Mouse (Mus musculus) spleen, adult 18-20 months (tissue): Measurements from ENCODE around the gene Rchy1.

ENCODE experiments used
- DNase-seq, 2 experiments: peaks; one replicate each; pipeline ENCODE4 v3.0.0; 2022; ENCODE audit warnings: mixed read lengths in 2 of 2

Gene Rchy1

DNA sequence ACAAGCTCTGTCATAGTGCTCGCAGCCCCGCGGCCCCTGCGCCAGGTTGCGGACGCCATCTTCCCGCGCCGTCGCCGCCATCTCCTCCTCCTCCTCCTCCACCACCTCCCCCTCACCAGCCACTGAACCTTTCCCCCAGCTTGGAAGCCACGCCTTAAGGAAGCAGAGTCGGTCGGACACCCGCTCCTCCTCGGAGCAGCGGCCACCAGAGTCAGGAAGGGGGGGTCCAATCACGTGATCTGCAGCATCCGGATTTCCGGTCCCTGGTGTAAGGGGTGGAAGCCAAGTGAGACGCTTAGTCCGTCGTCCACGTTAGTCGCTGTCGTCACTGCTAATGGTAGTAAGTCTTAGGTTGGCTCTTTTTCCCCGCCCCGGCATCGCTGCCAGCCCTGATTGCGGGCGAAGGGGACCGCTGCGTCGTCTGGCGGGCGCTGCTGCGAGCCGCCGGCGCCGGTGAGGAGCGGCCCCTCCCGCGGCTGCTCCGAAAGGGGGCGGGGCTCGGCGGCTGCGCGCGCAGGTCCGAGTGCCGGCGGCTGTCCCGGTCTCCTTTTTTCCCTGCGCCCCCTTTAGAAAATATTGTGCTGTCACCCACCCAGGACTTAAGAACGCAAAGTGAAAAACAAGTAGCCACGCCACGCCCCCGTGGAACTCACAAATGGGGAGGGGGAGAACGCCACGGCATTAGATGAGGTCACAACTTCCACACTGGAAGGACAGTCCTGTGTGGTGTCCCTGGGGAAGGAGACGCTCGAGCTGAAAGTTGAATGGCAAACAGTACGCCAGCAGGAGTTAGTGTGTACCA lies at the start of gene Rchy1:
Rchy1 (minus strand) TSS at position 430 of the 802 bp plus-strand sequence.
- peak; percentile 89 to 91 for DNase-seq

DNA sequence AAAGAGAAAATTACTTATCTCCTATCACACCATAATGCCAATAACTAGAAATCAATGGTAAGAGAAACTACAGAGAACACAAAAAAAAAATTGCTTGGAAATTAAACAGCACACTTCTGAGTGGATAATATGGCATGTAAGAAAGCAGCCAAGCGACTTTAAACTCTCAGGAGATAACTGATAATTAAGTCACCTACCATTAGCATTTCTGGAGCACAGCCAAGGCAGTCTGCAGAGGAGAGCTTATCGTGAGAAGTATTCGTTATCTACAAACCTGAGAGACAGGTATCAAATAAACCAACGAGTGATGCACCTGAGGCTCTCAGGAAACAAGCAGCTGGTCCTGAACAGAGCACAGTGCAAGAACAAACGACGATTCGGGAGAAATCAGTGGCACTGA lies 48.9 kb upstream of the Rchy1 start:
- DNase-seq: no peak

DNA sequence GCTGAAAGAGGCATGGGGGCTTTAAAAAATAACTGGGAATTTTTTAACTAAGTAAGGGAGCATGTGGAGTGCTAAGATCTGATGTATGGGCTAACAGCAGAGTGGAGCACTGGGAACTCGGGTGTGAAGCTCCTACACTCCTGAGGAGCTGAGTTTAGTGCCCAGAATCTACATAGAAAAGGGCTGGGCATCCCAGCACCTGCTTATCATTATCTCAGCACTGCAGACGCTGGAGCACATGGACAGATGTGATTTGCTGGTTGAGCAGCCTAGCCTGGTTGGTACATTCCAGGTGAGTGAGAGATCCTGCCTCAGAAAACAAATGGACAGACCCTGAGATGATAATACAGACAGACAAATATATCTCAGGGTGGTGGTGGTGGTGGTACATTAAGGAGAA lies 47.0 kb upstream of the Rchy1 start:
- no peak for DNase-seq

DNA sequence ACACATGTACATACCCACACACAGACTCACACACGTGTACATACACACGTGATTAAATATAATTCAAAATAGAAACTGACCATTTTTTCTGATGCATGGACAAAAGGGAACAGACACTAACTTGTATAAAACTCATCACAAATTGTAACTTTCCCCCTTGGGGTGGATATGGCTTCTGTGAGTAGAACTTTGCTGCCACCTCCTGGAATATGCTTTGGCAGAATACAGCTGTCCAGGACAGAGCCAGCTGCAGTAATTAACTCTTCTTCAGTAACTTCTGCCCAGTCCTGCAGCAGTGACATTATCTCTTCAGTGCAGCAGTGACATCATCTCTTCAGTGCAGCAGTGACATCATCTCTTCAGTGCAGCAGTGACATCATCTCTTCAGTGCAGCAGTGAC lies 40.1 kb upstream of the Rchy1 start:
- DNase-seq: peak in 1 of 2 experiments; percentile 39

DNA sequence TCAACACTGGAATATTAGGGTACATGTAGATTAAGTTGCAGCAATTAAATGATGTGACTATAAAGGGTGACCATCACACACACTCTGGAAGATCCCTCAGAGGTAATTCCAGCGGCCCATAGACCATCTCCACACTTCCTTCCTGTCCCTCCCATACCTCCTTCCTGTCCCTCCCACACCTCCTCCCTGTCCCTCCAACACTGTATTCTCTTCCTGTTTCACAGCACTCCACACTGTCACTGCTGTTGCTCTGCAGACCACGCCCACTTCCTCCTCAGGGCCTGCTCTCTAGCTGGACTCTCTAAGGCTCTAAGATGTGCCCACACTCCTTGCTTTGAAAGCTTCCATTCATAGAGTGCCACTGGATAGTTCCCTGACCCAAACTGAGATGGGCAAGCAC lies 37.9 kb upstream of the Rchy1 start:
- DNase-seq: peak; percentile 53 to 54

DNA sequence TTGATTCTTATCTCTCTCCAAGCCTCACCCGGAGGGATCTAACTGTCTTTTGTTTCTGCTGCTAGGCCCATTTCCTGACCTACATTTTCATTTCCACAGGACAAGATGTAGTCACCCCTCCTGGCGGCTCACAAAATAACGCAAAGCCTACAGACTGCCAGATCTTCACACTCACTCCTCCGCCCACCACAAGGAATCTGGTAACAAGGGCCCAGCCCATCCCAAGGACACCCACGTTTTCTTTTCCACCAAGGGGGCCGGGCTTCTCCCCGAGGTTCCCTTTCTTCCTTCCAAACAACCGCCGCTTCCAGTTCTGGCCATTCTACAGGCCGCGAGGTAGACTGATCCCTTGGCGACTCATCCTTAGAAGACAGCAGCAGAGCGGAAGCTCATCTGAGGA lies 31.7 kb upstream of the Rchy1 start:
- DNase-seq: no peak

DNA sequence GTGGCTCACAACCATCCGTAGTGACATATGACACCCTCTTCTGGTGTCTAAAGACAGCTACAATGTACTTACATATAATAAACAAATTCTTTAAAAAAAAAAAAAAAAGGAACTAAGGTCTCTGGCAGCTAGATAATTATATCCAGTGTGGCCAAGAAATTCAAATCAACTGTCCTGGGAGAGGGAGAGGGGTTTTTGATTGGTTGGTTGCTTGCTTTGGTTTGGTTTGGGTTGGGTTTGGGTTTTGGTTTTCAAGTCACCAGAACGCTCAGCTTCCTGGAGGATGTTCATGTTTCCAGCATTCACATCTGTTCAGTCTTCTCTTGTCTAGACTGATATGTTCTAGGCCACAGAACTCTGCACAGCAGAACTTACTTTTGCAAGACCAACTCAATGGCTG lies 30.2 kb upstream of the Rchy1 start:
- no peak for DNase-seq

DNA sequence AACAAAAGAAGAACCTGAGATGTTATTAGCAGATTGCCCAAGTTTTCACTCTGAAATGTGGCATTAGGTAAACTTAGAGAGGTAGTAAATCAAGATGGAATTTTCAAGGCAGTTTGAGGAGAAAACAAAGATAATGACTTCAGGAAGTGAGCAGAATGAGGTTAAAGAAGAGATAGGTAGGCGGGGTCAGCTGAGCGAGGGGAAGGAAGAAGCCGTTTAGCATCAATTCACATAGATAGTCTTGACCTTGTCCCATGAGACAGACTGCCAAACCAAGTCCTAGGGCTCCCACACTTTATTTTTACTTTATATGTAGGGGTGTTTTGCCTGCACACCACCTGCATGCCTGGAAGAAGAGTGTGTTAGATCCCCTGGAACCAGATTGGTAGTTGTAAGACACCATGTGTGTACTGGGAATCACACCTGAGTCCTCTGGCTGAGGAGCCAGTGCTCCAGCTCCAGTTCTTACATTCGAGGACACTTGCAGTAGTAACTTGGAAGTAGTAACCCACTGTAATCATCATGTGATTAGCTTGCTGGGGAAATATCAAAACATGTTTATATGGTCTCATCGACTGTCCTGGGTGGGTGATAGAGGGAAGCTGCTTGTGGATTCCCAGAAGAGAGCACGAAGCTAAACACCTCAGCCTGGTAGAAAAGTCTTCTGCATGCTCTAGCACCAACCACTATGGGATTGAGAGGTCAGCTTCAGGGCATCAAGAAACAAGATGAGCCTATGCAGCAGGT lies 28.5 kb upstream of the Rchy1 start:
- DNase-seq: peak in 1 of 2 experiments; percentile 45

DNA sequence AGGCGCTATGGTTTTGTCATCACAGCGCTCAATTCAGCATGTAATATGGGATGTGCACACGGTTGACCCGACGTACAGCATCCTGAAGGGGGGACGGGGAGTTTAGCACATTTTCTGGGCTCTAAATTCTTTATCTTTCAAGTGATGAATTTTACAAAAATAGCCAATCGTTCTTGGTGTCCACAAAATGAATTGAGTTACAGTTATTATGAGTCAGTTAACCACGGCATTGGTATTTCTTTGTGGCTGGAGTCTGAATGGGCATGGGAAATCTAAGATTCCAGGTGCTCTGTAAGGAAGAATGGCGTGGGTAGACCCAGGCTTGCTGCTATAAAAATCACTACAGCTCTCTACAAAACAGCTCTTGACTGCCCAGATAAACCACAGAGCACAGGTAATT lies 26.4 kb upstream of the Rchy1 start:
- DNase-seq: no peak

DNA sequence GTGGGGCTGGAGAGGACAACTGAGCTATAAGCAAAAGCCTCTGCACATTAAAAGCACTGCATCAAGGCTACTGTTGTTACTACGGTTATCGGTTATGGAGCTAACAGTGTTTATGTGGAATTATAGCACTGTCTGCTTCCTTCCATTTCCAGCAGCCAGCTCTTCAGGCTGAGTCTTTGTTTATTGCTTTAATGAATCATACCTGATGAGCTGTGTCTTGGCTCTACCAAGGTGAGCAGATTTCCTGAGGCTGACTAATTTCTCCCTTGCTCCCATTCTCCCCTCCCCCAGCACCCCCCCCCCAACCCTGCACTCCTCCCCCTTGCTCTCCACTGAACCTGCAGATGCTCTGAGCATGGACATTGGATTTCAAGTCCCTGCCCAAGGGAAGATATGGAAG lies 24.9 kb upstream of the Rchy1 start:
- DNase-seq: no peak

DNA sequence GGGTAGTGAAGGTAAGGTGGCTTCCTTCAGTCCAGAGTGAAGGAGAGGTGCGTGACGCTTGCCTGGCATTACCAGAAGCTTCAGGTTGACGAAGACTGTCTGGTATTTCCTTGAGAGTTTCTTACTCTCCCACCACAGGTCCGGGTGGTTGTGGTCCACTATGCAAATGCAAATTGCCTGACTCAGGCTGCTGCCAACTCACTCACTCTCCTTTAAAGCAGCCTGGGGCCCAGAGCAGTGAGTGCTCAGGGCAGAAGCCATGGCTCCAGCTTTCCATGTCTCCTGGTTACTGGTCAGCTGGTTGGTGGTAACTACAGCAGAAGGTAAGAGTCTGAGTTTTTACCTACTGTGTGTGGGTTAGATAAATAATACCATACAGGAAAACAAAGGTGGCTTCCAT lies 24.4 kb upstream of the Rchy1 start, which contains the start of gene Odaph:
Odaph (plus strand) TSS at position 240 of the 400 bp plus-strand sequence.
- no peak for DNase-seq

DNA sequence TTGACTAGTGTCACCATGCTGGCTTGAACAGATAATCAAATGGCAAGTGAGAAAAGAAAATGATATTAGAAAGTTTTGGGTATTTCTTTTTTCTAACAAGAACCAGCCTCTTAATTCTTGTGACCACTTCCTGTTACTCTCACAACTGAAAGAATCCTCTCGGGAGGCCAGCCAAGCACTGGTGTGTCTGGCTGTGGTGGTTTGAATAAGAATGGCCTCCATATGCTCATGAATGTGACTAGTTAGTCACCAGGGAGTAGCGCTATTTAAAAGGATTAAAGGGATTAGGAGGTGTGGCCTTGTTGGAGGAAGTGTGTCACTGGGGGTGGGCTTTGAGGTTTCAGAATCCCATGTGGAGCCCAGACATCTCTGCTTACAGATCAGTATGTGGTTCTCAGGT lies 22.9 kb upstream of the Rchy1 start:
- DNase-seq: no peak

DNA sequence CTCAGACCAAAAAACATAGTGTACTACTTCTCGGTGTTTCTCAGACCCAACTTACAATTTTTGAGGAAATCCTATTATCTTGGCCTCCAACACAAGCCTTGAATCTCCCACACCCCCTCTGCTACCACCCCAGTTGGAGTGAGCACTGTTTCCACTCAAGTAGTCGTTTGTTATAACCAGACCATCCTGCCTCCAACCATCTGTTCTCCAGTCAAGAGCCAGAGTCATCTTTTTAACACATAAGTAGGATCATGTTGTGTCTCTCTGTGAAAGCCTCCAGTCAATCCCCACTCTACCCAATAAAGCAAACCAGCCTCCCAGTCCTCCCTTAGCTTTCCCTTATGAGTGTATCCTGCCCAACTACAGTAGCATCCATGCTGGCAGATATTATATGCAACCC lies 20.6 kb upstream of the Rchy1 start:
- no peak for DNase-seq

DNA sequence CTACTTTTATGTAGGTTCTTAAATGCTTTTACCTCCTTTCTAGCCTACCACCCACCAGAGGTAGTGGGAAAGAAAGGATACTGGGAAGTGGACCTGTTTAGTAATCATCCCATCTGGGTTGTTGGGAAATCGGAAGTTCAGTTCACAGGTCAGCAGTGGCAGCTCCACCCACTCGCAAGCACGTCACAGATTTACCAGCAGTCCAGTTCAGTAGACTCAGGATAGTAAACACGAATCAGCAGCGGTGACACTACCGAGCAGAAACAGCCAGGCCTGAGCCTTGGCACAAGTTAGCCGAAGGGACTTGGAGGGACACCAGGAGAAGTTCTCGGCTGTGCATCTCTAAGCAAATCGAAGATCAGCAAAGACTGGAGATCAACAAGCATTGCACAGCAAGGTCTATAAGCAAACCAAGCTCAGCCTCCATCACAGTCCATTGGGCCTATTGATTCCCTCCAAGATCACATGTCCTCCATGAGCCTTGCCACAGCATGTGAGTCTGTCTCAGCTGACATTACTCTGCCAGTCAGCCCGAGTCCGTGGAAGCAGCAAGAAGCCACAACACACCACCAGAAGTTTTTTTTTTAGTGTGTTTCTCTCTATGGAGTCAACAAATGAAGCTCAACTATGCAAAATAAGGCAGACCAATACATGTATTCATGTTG lies 18.4 kb upstream of the Rchy1 start:
- no peak for DNase-seq

DNA sequence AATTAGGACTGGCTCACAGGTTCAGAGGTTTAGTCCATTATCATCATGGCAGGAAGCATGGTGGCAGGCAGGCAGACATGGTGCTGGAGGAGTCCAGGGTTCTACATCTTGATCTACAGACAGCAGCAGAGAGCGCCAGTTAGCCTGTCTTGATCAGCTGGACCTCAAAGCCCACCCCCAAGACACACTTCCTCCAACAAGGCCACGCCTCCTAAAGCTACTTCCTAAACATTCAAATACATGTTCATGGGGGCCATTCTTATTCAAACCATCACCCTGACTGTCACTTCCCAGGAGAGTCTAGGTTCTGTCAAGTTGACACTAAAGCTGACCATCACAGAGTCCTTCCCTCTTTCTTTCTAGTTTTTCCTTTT lies 14.5 kb upstream of the Rchy1 start:
- DNase-seq: no peak

DNA sequence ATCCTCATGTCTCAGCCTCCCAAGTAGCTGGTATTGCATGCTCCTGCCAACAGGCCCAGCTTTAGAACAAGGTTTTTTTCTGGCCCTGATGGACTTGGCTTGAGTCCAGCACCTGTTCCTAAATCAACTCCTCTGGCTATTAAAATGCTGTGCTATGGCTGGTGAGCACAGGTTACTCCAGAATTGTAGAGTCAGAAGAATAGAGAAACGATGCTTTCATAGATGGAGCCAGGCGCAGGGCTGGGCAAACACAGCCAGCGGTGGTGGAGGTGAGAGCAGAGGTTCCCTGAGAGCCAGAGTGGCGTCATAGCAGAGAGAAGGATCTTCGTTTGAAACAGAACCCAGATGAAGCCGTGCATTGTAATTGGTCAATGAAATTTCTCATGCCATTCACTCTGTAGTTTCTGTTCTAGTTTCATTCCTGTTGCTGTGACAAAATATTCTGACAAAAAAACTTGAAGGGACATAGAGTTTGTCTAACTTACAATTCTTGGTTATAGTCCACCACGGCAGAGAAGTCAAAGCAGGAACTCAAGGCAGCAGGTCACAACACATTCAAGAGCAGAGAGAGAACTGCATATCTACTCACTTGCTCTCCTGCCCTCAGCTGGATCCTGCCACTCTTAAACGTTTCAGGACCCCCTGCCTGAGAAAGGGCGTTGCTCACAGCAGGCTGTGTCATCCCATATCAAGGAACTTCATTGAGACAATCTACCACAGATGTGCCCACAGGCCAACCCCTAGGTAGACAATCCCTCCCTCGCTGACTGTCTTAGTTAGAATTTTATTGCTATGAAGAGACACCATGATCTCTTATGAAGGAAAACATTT lies 13.9 kb upstream of the Rchy1 start:
- no peak for DNase-seq

DNA sequence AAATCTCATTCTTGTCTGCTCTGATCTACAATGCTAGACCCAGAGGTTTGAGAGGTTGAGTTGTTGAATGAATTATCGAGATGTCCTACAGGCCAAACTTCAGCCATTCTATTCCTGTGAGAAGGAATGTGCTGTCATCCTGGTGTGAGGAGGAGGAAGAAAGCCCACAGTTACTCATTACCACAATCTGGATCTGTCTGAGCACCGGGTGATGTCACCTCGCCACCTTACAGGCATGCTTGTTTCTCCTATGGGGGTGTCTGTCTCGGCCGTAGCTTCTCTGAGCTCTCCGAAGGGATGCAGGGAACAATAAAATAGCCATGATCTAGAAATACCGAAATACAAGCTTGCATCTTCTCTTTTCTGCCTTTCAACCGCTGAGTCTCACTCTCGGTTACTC lies 12.9 kb upstream of the Rchy1 start:
- no peak for DNase-seq

DNA sequence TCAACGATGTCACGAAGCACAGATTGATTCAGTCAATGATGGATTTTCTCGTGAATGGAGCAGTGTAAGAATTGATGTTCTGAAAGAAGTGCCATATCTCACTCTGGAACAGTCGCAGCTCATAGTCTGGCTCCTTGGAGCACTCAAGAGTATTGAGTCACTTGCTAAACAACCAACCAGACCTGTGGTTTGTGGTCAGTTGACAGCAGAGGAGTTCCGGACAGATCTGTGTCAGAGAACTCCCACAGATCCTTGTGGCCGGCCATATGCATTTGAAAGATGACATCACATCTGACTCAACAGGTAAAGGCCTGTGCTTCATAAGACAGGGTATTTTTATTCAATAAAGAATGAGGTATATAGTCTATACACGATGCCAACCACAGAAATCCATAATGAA lies 11.1 kb upstream of the Rchy1 start:
- no peak for DNase-seq

DNA sequence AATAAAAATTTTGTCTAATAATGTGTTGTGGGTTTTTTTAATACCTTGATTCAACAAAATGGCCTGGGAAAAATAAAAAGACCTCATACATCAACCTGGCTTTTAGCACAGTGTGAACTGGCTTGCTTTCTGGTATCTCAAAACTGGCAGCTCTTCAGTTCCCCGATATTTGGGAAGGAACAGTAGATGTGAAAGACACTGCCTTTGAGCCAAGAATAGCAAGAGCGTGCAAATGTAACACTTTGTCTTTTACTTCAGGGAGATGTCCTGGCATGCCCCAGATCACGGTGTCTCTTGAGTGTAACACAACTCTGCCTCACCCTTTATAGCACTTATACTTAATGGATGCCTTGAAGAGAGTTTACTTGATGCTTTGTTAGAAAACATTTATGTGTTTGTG lies 9.2 kb upstream of the Rchy1 start:
- DNase-seq: no peak

DNA sequence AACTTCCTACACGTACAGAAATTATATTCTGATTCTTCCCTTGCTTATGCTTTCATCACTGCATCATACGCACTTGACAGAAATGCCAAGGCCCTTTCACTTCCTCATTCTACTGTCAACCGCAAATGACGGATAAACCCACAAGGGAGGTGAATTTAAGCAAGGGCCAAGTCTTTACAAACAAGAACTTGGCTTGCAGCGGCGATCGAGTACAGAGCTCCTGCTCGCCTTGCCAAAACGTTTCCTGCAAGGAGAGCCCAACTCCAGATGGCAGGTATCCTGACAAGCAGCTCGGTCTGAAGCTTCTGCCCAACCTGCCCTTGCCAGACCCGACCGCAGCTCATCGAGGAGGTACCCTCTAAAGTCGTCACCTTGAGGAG lies 619 bp downstream of the Rchy1 start:
- no peak for DNase-seq

DNA sequence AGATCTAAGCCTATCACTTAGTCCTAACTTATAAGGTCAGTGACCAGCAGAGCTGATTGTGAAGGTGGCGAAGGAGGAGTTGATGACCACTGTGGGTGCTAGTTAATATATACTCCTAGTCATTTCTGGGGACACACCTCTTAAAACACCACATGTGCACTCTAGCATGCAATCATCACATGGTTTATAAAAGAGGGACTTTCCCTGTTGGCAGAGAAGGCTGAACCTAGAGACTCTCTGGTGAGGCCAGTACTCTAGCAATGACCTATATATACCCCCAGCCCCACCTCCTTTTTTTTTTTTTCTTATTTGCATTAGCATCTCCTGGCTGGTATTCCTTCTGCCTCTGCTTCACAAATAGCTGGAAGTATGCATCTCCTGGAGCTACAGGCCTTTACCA lies 1.5 kb downstream of the Rchy1 start:
- peak in 1 of 2 experiments; percentile 16 for DNase-seq

DNA sequence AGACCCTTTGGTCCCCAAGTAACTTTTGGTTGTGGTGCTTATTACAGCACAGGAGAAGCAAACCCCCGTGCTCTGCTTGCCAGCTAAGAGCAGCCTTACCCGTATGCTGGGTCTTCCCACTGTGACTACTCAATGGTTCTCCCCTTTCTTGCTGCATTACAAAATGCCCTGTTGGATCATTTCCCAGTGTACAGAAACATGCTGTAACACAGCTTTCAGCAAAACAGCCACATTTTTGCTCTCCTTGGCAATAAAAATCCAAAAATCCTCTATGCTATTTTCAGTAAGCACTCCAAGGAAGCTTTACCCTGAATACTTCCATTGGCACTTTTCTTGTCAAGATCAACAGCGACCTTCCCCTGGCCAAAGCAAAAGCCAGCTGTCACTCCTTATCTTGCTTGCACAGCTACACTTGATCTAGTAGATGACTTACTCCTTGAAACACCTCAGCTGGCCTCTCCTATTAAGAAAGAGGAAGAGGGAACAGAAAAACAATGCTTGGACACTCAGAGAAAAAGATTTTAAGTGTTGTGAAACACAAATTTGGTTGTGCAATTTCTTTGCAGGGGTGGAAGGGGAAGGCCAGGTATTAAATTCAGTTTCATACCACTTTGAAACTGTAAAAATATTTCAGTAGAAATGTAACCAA lies 2.1 kb downstream of the Rchy1 start:
- DNase-seq: no peak
